Mouse (Mus musculus) thymus, adult 2 months (tissue): ENCODE data around the gene Antxr1.

ENCODE experiments used
- CTCF ChIP-seq: fragments of 200-500 bp; IDR thresholded peaks from 2 replicates; pipeline ENCODE4 v1.5.1; 2012; ENCODE audit warnings: mild to moderate bottlenecking, control low read depth, low read length, moderate library complexity, borderline replicate concordance; ENCODE audit not compliant: control insufficient read depth, poor library complexity, insufficient read depth; ENCODE audit errors: extremely low read depth
- POLR2A ChIP-seq: fragments of 200-500 bp; IDR thresholded peaks from 2 replicates; pipeline ENCODE4 v1.6.1; 2012; ENCODE audit warnings: mild to moderate bottlenecking, low read length, control low read depth, moderate library complexity; ENCODE audit not compliant: control insufficient read depth, poor library complexity, insufficient read depth; ENCODE audit errors: extremely low read depth

DNA sequence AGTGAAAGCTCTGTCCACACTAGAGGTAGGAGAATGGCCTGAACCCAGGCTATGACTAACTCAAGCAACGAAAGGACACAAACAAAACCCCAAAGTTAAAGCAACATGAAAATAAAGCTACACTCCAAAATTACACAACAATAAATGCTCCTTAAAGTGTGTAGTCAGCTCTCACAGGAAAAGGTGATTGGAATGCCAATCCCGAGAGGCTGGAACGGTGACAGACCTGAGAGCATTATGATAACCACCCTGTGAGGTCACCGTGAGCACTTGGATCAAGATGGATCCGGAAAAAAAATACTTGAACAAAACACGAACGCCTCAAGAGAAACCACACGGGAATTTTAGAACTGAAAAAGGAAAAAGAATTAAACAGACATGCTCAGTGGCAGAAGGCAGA lies 31.1 kb downstream of the Antxr1 start:
- TF ChIP-seq CTCF (no peak), POLR2A (no peak)
